Mouse (Mus musculus): ENCODE measurements around the gene Myadml2. TPM values are rescaled to one million over a fixed set of nuclear protein-coding genes. Genes with fewer than 3 reads are reported as not detected.
A peak's percentile ranks its signal among the peaks of the same experiment; 100 is the strongest.

The Myadml2 gene
- total RNA-seq, 2 experiments from 2014 or later = 38.0 to 41.6 TPM

- intact Hi-C loops (cut with DNase I) = no loop called here
- no peak for DNase-seq
These were observed 14.8 kb upstream of the Myadml2 start for GRCm38 (mm10) chr11:120662759-120663158.

DNA sequence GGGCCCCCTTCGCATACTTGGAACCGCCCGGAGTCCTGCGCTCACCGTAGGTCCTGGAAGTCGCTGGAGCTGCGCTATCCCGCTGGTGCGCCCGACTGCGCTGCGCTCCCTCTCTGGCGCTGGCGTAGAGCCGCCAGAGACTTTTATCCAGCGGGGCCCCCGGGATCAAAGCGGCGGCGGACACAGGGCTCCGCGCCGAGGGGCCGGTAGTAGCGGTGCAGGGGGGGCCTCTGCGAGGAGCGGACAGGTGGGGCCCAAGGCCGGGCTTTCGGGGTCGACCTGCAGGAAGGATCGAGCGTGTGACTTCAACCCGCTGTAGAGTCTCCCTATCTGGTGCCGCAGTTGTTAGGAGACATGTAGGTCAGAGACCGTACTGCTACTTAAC is 13.1 kb upstream of the Myadml2 start, which contains the start of gene Notum:
Notum (minus strand) TSS at position 100 of the 385 bp plus-strand sequence.
- intact Hi-C loops (cut with DNase I) = no loop called here
- no peak for DNase-seq

DNA sequence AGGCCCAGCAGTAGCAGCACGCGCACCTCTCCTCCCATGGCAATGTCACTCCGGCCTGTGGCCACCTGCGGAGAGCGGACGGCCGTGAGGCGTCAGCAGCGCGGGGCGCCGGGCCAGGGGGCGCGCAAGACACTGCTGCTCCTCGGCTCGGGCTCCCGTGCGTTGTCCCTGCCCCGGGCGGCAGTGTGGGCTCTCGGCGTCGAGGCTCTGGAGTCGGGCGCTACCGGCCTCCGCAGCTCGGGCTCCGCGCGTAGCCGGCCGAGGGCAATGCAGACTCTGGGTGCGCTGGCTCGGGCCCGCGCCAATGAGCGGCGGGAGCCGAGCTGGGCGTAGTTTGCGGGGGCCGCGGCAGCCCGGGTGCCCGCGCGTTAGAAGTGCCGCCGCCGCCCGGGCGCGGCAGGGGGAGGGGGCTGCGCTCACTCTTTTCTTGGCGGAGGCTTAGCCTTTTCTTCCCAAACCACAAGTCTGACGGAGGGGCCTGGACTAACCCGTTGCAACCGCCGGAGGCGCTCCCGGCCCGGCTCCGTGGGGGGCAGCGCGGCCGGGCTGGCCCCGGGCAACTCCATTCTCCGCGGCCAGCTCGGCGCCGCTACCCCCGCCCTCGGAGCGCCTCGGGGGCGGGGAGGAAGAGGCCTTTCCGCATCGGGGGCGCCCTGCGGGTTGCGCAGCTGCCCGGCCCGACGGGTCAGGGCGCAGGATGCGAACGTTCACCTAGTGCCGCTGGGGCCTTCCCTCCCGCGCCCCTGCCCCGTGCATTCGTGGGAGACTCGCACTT is 12.5 kb upstream of the Myadml2 start:
- intact Hi-C loops (cut with DNase I) = no loop called here
- DNase-seq = peak; percentile 42 to 51

GRCm38 (mm10) chr11:120659509-120660300 is 11.7 kb upstream of the Myadml2 start:
- intact Hi-C loops (cut with DNase I) = loop anchor here (1.0 to 5.0 kb wide), 3 partner anchors 19 to 118 kb away; no protein-coding TSS in a partner anchor
- DNase-seq = no peak

DNA sequence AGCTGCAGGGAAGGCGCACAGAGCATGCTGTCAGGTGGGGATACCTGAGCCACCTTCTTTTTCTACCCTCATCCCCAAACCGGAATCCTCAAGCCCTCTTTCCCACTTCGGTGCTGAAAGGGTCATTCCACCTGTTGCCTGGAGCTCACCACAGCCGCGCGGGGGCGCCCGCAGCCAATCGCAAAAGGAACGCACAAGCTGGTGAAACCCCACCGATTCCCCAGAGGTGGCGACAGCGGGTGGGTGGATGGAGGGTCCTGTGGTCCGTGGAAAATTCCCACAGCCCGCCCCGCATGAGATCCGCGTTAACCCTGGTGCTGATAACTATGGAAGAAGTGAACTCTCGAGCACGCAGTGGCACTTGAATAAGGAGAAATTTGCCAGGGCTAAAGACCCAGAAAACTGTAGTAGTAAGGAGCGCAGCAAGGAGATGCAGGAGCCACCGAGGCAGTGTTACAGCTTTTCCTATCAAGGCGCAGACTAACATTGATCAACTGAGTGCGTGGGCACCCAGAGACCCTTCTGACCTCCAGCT is 11.0 kb upstream of the Myadml2 start:
- DNase-seq = peak; percentile 85 to 90
- intact Hi-C loops (cut with DNase I) = loop anchor here (1.0 to 5.0 kb wide), 3 partner anchors 20 to 118 kb away; no protein-coding TSS in a partner anchor

GRCm38 (mm10) chr11:120657301-120657700 is 9.3 kb upstream of the Myadml2 start:
- no peak for DNase-seq
- intact Hi-C loops (cut with DNase I) = loop anchor here (5.0 kb wide), 1 partner anchor 120 kb away; no protein-coding TSS in a partner anchor

- DNase-seq = no peak
- intact Hi-C loops (cut with DNase I) = loop anchor here (5.0 kb wide), 1 partner anchor 123 kb away; no protein-coding TSS in a partner anchor
These were observed 6.8 kb upstream of the Myadml2 start for GRCm38 (mm10) chr11:120654741-120655140.

DNA sequence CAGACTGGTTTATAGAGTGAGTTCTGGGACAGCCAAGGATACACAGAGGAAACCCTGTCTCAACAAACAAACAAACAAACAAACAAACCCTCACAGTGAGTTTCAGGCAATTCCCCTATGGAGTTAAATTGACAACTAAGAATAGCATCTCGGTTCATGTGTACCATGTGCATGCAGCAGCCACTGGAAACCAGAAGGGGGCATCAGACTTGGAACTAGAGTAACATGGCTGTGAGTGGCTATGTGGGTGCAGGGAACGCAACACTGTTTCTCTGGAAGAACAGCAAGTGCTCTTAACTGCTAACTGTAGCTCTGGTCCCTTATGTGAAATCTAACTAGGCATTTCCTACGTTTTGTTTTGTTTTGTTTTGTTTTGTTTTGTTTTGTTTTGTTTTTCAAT is 3.9 kb upstream of the Myadml2 start:
- DNase-seq = no peak
- intact Hi-C loops (cut with DNase I) = no loop called here

DNA sequence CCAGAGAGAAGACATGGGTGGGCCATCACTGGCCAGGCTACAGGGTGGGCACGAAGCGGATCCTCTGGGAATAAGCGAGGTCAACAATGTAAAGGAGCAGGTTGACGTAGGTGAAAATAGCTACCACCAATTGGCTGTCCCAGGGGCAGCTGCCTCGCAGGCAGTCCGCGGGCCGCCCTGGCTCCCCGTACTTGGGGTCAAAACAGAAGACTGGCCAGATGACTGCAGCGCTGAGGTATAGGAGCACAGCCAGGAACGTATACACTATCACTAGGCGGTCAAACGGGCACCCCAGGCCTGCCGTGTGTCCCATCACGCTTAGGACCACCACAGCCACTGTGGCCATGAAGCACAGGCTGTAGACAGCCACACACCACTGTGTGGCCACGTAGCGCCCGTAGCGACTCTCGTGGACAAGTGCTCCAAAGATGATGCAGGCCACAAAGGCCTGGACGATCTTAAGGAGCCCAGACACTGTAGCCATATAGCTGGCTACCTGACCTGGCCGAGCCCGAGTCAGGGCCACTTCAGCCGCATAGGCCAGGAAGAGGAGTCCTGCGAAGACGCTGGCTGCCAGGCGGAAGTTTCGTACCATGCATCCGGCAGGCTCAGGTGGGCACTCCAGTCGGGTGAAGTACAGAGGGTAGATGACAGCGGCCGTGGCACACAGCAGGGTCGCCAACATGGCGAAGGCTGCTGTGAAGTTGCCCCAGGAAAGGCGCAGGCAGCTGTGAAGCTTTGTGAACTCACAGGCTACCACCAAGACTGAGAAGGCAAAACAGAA is 719 bp downstream of the Myadml2 start:
- DNase-seq = peak in 1 of 2 experiments; percentile 39
- intact Hi-C loops (cut with DNase I) = no loop called here

- peak; percentile 96 for DNase-seq
- intact Hi-C loops (cut with DNase I) = no loop called here
These were observed 4.4 kb downstream of the Myadml2 start, which contains the start of gene Pycr1 for GRCm38 (mm10) chr11:120643601-120643987. TSS of gene Pycr1 (minus strand) at chr11:120643769.

DNA sequence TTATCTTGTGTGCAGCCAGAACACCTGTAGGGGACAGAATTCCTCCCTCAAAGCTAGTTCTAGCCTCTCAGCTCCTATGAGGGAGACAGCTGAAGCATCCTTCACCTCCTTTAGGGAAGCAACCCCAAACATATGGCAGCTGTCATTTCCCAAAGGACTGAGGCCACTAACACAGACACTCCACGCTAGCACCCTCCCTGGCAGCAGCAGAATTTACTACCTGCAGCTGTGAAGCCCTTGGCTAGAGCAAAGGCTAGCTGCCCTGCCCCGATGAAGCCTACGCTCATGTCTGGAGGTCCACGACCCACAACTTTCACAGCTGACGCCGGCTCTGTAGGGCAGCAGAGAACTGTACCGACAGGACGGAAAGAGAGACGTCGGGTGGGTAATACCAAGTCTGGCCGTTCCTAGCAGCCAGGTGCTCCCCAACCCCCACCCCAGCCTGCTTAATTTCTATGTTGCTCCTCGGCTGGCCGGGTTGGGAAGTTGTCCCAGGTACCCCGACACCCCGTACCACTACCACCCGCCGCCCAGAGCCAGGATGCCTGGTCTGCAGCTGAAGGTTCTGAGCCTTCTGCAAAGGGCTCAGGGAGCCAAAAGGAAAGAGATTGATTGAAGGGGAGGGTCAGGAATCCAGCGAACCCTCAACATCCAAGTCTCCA is 4.9 kb downstream of the Myadml2 start:
- DNase-seq = no peak
- intact Hi-C loops (cut with DNase I) = no loop called here

GRCm38 (mm10) chr11:120641869-120642268 is 6.1 kb downstream of the Myadml2 start:
- DNase-seq = no peak
- intact Hi-C loops (cut with DNase I) = no loop called here

DNA sequence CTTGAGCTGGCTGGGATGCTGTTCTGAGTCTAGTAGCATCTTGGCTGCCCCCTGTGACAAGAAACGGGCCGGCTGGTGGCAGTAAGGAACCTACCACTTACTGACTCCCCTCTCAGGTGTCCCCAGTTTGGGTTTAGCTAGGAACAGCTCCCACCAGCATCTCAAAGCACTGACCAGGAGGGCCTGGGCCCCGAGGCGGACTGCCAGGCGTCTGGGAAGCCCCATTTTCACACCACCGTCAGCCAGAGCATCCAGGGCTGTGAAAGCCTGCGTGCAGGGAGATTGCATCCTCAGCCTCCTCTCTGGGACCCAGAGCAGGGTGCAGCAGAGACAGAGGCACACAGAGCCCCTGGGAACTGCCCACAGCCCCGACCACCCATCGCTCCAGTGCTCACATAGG is 6.7 kb downstream of the Myadml2 start:
- no peak for DNase-seq
- intact Hi-C loops (cut with DNase I) = no loop called here

DNA sequence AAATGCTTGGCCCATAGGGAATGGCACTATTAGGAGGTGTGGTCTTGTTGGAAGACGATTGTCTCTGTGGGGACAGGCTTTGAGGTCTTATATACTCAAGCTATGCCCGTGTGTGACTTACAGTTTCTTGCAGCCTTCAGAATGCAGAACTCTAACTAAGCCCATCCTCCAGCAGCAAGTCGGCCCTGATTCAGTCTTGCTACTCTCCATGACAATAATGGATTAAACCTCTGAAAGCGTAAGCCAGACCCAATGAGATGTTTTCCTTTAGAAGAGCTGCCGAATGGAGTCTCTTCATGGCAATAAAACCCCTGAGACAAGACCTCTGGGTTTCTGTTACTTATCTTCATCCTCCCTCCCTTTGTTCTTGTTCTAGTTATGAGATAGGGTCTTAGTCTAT is 13.1 kb downstream of the Myadml2 start:
- no peak for DNase-seq
- intact Hi-C loops (cut with DNase I) = no loop called here

- peak; percentile 95 for DNase-seq
- intact Hi-C loops (cut with DNase I) = no loop called here
These were observed 14.2 kb downstream of the Myadml2 start, which contains the start of gene Mafg for GRCm38 (mm10) chr11:120633520-120634343. TSS of gene Mafg (minus strand) at chr11:120633600.

GRCm38 (mm10) chr11:120632559-120633519 is 15.1 kb downstream of the Myadml2 start:
- intact Hi-C loops (cut with DNase I) = no loop called here

GRCm38 (mm10) chr11:120631726-120632448 is 16.1 kb downstream of the Myadml2 start:
- intact Hi-C loops (cut with DNase I) = no loop called here
- DNase-seq = no peak

More at GRCm38 (mm10) chr11:120632559-120633519, 15.1 kb downstream of the Myadml2 start:
- DNase-seq = peak; percentile 78 to 80

Measured in heart, postnatal 10 days (tissue).